Mouse (Mus musculus) G1E (cell line): ENCODE measurements around the gene Rgl1.

Experiments
- CTCF ChIP-seq: IDR thresholded peaks from 2 replicates; pipeline ENCODE4 v1.5.1; 2012; ENCODE audit warnings: low read depth, low read length, inconsistent platforms, mixed read lengths
- GATA1 ChIP-seq: IDR thresholded peaks from 2 replicates; pipeline ENCODE4 v1.6.1; 2012; ENCODE audit warnings: borderline replicate concordance, low read length, inconsistent platforms, mixed read lengths
- GATA2 ChIP-seq: IDR thresholded peaks from 2 replicates; pipeline ENCODE4 v1.6.1; 2012; ENCODE audit warnings: low read depth, low read length, inconsistent platforms, borderline replicate concordance

GRCm38 (mm10) chr1:152651495-152651874 lies 114.7 kb downstream of the Rgl1 start:
- TF ChIP-seq GATA1 (no peak), CTCF (no peak), GATA2 (no peak)
